Mouse (Mus musculus) spleen, embryonic (tissue): ENCODE results near the gene Tcf7l1.

Experiments used
- CTCF ChIA-PET: fragments of 350-600 bp; sonication (Branson Sonifier 250); formaldehyde crosslinking; loops from one replicate; lab custom pipeline; 2022; lab: Charles Lee

Tcf7l1 gene

DNA sequence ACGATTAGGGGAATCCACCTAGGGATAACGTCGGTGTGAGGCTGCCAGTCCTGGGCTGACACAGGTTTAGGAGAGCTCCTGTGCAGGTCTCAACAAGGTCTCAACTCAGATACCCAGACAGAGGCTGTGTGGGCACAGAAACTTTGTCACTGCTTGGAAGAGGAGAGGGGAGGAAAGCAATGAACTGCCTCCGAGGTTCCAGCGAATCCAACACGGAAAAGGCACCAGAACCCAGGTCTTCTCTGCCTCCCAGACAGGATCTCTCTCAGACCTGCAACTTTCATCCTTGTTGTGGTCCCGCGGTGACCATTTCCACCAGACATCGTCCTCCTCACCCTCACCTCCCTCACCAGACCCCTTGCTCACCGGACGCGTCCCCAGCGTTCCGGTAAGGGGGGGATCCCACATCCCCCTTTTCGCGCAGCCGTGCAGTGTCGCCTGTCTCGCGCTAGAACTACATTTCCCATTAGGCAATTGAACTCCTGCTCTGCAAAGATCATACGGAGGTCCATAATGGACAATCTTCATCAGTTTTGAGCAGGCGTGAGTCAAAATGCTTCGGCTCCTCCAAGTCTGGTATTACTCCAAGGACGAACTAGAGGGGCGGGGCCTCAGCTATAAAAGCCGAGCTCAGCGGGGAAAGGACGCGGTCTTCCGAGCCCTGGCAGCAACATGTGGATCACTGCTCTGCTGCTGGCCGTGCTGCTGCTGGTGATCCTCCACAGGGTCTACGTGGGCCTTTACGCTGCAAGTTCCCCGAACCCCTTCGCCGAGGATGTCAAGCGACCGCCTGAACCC lies 190.9 kb downstream of the Tcf7l1 start, which contains the start of the genes Elmod3 and Retsat:
Gene Elmod3, minus strand, starts transcription at position 458 of the 798 bp plus-strand sequence.
Gene Retsat, plus strand, starts transcription at position 520 of the 798 bp plus-strand sequence.
- CTCF ChIA-PET = no interaction called here

DNA sequence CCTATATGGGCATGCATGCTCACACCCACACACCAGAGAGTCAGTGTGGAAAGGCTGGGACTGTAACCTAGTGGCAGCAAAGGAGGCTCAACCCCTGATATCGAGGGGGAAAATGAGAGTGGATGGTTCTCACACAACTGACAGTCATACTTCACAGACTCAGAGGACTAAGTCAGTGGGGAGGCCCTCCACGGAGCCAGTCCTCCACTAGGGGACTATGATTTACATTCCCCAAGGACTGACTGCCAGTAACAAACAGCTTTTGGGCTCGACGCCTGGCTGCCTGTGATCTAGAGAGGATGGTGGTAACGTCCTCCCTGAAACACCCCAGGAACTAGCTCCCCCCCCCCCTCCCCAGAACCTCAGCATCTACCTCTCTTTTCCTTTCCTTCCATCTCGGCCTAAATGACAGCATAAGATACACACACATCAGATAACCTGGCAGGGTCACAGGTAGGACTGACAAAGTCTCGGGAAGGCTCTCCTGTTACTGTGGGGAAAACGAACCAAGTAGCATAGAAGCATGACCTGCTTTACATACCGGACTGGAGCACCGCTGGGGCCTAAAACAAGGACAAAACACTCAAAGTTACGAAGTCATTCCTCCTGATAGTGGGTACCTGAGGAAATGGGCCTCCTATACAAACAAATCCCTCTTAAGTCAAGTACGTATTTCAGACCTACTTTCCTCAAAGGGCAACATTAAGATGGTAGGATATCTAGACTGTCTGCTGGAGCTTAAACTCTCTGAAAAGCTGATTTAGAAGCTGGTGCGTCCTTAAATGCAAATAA lies 191.8 kb downstream of the Tcf7l1 start:
- CTCF ChIA-PET = interaction anchor here (0.6 to 0.7 kb wide), 2 partner anchors 225 to 690 kb away, joined by 3 to 4 read pairs; no protein-coding TSS in a partner anchor

DNA sequence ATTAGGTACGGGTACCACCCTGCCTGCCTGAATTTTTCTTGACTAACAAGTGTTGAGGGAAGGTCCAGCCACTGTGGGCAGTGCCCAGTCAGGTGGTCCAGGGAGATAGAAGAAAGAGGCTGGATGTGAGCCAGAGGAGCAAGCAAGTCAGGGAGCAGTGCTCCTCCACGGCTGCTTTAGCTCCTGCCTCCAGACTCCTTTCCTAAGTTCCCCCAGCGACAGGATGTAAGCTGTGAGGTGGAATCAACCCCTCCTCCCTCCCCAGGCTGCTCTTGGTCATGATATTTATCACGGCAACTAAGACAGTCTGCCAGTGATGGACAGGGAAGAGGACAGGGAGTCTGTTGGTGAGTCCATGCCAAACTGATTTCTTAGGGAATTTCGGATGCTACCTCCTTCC lies 195.1 kb downstream of the Tcf7l1 start:
- CTCF ChIA-PET = no interaction called here

DNA sequence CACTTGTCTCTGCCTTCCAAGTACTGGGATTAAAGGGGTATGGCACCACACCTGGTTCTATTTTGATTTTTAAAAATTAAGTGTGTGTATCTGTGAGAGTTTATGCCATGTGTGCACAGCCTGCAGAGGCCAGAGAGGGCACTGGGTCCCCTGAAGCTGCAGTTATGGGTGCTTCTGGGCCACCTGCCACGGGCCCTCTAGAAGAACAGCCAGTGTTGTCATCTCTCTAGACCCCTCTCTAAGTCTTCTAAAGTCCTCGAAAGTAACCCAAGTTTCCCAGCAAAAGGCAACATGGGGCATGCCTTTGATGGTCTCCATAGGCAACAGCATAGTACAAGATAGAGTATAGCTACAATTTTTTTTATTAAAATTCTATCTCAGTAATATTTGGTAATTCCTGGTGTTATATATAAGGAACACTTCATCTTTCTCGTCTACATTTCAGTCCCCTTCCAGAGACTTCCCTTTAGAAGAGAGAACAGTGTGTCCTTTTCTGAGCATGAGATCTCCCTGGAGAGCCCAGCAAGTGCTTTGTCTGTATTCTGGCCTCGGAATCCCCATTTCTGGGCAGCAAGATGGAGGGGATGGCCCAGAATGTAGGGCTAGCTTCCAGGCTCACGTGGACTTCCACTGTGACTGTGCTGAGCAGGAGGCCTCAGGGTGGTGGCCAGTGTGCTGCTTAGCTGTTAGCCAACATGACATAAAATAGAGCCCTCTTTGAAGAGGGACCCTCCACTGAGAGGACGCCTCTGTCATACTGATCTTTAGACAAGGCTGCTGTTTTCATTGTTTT lies 195.8 kb downstream of the Tcf7l1 start:
- CTCF ChIA-PET = no interaction called here

DNA sequence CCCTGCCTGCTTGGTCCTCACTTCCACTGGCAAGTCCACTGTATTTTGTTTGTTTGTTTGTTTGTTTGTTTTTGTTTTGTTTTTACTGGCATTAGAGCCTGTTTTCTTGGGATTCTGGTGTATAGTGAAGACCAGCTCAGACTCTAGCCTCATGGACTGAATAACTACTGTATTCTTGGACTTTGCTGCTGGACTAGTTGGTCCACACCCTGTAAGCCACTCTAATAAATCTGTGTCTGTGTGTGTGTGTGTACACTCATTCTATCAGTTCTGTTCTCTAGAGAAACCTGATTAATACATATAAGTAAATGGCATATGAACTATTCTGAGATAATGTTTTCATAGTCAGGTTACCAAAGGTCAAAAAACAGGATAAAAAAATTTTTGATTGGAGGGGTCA lies 198.9 kb downstream of the Tcf7l1 start:
- CTCF ChIA-PET = no interaction called here

DNA sequence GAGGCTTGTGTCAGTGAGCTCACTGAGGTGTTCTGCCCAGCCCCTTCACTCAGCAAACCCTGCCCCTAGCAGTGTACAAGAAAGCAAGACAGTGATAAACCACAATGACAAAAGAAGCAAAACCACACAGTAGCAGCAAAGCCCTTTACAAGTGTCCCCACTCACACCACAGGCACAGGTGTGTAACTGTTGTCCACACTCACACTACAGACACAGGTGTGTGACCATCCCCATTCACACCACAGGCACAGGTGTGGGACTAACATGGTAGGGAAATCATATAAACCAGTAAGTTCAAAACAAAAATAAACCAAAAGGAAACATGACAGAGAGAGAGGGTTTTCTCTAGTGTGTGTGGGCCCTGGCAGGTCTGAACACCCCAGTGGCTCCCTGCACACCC lies 200.7 kb downstream of the Tcf7l1 start:
- CTCF ChIA-PET = no interaction called here

DNA sequence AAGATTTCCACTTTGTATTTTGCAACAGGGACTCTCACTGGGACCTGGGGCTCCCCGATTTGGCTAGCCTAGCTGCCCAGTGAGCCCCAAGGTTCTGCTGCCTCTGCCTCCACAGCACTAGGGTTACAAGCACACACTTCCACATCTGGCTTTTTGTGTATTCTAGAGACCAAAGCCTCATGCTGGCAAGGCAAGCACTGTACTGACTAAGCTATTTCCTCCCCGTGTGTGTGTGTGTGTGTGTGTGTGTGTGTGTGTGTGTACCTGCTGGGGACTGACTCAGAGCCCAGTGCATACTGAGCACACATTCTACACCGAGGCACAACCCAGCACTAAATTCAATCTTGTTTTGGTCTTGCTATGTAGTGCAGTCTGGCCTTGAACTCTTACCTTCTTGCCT lies 202.4 kb downstream of the Tcf7l1 start:
- CTCF ChIA-PET = no interaction called here

DNA sequence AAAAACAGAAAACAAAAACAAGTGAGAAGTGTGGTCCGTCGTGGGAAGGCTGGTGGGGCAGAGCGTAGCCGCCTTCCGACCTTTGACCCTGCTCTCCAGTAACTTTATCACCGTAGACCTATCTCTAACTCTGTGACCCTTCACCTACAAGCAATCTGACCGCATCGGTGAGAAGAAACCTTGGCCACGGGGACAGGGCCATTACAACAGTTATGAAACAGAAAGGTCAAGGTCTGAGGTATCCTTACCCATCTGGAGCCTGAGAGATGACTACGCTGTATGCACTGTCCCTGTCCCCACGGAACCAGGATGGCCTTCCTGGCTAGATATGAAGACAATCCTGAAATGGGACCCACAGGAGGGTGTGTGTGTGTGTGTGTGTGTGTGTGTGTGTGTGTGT lies 204.9 kb downstream of the Tcf7l1 start:
- CTCF ChIA-PET = interaction anchor here (0.6 kb wide), 1 partner anchor 142 kb away, joined by 6 read pairs; no protein-coding TSS in a partner anchor

DNA sequence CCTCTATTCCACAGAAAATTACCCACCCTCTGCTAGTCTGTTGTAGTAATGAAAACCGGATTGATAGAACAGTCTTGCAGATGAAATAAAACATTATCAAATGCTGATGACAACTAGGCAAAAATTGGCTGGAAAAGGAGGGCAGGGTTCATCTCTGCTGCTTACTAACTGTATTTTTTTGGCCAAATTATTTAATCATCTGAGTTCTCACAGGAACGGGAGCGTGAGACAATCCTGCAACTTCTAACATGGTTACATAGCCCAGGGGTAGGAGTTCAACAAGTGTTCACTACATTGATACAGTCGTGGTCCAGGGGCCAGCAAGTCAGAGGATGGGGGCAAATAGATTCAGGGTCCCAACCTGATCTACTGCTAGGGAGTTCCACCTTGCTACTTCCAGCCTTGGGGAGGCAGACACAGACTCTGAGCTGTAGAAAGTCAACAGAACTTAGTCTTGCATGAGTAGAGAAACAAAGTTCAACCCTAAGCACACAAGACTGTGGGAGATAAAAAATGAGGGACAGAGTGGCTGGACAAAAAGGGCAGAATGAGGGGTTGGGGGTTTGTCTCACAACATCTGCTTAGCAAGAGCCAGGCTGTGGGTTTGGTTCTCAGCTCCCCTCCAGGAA lies 205.7 kb downstream of the Tcf7l1 start:
- CTCF ChIA-PET = interaction anchor here (0.7 kb wide), 1 partner anchor 873 kb away, joined by 3 read pairs; no protein-coding TSS in a partner anchor

DNA sequence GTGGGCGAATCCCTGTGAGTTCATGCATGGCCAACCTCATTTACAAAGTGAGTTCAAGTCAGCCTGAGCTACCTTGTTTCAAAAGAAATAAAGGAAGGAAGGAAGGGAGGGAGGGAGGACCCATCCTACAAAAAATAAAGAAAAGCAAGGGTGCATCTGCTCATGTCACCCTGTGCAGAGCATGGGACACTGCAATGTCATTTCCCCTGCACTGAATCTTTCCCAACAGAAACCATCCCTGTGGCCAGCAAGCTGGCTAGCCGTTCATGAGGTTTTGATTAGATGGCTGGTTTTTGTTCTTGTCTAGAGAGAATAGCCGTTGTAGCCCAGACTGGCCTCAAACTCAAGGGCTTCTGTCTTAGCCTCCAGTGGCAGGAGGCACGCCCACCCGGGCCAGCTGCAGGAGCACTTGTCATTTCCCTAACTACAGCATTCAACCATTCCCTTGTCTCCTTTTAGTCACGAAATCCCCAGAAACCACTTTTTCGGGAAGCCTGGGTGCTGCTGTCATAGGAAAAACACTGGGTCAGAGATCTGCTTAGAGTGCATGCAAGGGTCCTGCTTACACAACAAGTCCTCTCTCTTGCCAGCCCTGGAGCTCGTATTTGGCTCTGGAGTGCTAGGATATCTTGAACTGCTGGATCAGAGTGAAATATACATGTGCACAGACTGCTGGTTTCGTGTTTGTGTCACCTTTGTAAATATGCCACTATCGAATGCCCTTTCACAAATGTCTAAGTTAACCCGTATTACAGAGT lies 207.2 kb downstream of the Tcf7l1 start:
- CTCF ChIA-PET = no interaction called here
